Mouse (Mus musculus) MEL (cell line): ENCODE measurements at regions not wholly inside any gene's neighbourhood (a gene's known extent, or its start where the extent isn't known, plus 50 kb on each side); places are given as distances from the start of the nearest gene placed in this dataset.

Source experiments
- BHLHE40 ChIP-seq: IDR thresholded peaks from 2 replicates; pipeline ENCODE4 v1.6.1; 2012; ENCODE audit warnings: low read depth, mild to moderate bottlenecking, inconsistent platforms, low read length, improper control_type of control experiment, borderline replicate concordance
- CTCF ChIP-seq, 3 experiments: IDR thresholded peaks in 2 of 3; conservative IDR thresholded peaks in 1 of 3; 2 replicates each; pipeline ENCODE4 v1.5.1; 2011 to 2012; ENCODE audit warnings: low read length in 3 of 3, low read depth in 2 of 3, mild to moderate bottlenecking in 2 of 3, improper control_type of control experiment in 1 of 3, inconsistent platforms in 1 of 3, mixed read lengths in 1 of 3, moderate library complexity in 1 of 3; ENCODE audit not compliant: control insufficient read depth in 1 of 3, insufficient read depth in 1 of 3, poor library complexity in 1 of 3, severe bottlenecking in 1 of 3
- MAFK ChIP-seq: IDR thresholded peaks from 2 replicates; pipeline ENCODE4 v1.6.1; 2011; ENCODE audit warnings: low read depth, mild to moderate bottlenecking, low read length, improper control_type of control experiment, borderline replicate concordance
- MAX ChIP-seq: IDR thresholded peaks from 2 replicates; pipeline ENCODE4 v1.6.1; 2011; ENCODE audit warnings: low read length, improper control_type of control experiment
- NELFE ChIP-seq: IDR thresholded peaks from 2 replicates; pipeline ENCODE4 v1.6.1; 2011; ENCODE audit warnings: low read depth, low read length, improper control_type of control experiment
- POLR2A ChIP-seq, 2 experiments: IDR thresholded peaks; 2 replicates each; pipeline ENCODE4 v1.6.1; 2011 to 2012; ENCODE audit warnings: low read length in 2 of 2, mild to moderate bottlenecking in 2 of 2, control low read depth in 1 of 2, improper control_type of control experiment in 1 of 2, low read depth in 1 of 2, moderate library complexity in 1 of 2; ENCODE audit not compliant: control insufficient read depth in 1 of 2, insufficient read depth in 1 of 2, poor library complexity in 1 of 2
- POLR2AphosphoS2 ChIP-seq: IDR thresholded peaks from 2 replicates; pipeline ENCODE4 v1.6.1; 2011; ENCODE audit warnings: low read length, improper control_type of control experiment
- TCF12 ChIP-seq: IDR thresholded peaks from 2 replicates; pipeline ENCODE4 v1.6.1; 2014; ENCODE audit warnings: low read depth, mild to moderate bottlenecking, inconsistent platforms, low read length, improper control_type of control experiment, moderate library complexity
- USF2 ChIP-seq, 2 experiments: IDR thresholded peaks; 2 replicates each; pipeline ENCODE4 v1.6.1; 2011 to 2012; ENCODE audit warnings: improper control_type of control experiment in 2 of 2, low read length in 2 of 2, borderline replicate concordance in 1 of 2, inconsistent platforms in 1 of 2, low read depth in 1 of 2, mild to moderate bottlenecking in 1 of 2; ENCODE audit not compliant: insufficient read depth in 1 of 2

- TF ChIP-seq POLR2A (IDR thresholded peaks at IDR 0.05; ENCODE audit: control insufficient read depth in 1 of 2, insufficient read depth in 1 of 2, low read depth in 1 of 2, low read length in 2 of 2, poor library complexity in 1 of 2) (no peak), TCF12 (no peak), NELFE (no peak), CTCF (IDR thresholded peaks at IDR 0.05 in 2 of 3, conservative IDR thresholded peaks at IDR 0.05 in 1 of 3; ENCODE audit: control insufficient read depth in 1 of 3, insufficient read depth in 1 of 3, low read depth in 2 of 3, low read length in 3 of 3, poor library complexity in 1 of 3, severe bottlenecking in 1 of 3) (no peak), BHLHE40 (no peak), USF2 (IDR thresholded peaks at IDR 0.05; ENCODE audit: borderline replicate concordance in 1 of 2, insufficient read depth in 1 of 2, low read depth in 1 of 2, low read length in 2 of 2) (no peak), MAX (no peak), MAFK (no peak), POLR2AphosphoS2 (no peak)
Measured at GRCm38 (mm10) chr5:100255276-100255675, 95.7 kb upstream of the Tmem150c start.
